Mouse (Mus musculus) heart, postnatal 0 days (tissue): Measurements from ENCODE around the gene Nup153. TPM values are rescaled to one million over a fixed set of nuclear protein-coding genes. Genes with fewer than 3 reads are reported as not detected.

Experiments
- ATAC-seq: fragments of 200-750 bp; cut with Nextera tagmentation; 2 replicates; pipeline ENCODE4 v1.8.0; 2017; ENCODE audit warnings: low read depth, moderate number of reproducible peaks, moderate library complexity; ENCODE audit not compliant: insufficient read depth
- DNase-seq: peaks from one replicate; pipeline ENCODE4 v3.0.0-alpha.2; 2016; ENCODE audit warnings: low spot score
- H3K27ac ChIP-seq: fragments of 300-500 bp; sonication (generic); 2 replicates; pipeline ENCODE4 v1.5.1; 2014; ENCODE audit warnings: low read depth, mild to moderate bottlenecking
- H3K27me3 ChIP-seq: fragments of 300-500 bp; sonication (generic); 2 replicates; pipeline ENCODE4 v1.6.1; 2014; ENCODE audit warnings: low read length, mixed read lengths; ENCODE audit not compliant: control insufficient read depth, insufficient read depth
- H3K36me3 ChIP-seq: fragments of 300-500 bp; sonication (generic); replicated peaks from 2 replicates; pipeline ENCODE4 v1.6.1; 2014; ENCODE audit warnings: low read length, mixed read lengths; ENCODE audit not compliant: control insufficient read depth, insufficient read depth
- H3K4me1 ChIP-seq: fragments of 300-500 bp; sonication (generic); 2 replicates; pipeline ENCODE4 v1.6.1; 2014; ENCODE audit warnings: antibody characterized with exemption; ENCODE audit not compliant: control insufficient read depth, insufficient read depth
- H3K4me2 ChIP-seq: fragments of 300-500 bp; sonication (generic); 2 replicates; pipeline ENCODE4 v1.6.1; 2014; ENCODE audit warnings: low read depth, mild to moderate bottlenecking, low read length, moderate library complexity
- H3K4me3 ChIP-seq: fragments of 300-500 bp; sonication (generic); 2 replicates; pipeline ENCODE4 v1.5.1; 2014; ENCODE audit warnings: low read depth, low read length
- H3K9ac ChIP-seq: fragments of 300-500 bp; sonication (generic); replicated peaks from 2 replicates; pipeline ENCODE4 v1.6.1; 2014; ENCODE audit warnings: low read depth, low read length, mixed read lengths
- H3K9me3 ChIP-seq: fragments of 300-500 bp; sonication (generic); replicated peaks from 2 replicates; pipeline ENCODE4 v1.6.1; 2016; ENCODE audit warnings: low read length; ENCODE audit not compliant: control insufficient read depth
- CTCF ChIP-seq: IDR thresholded peaks from 2 replicates; pipeline ENCODE4 v1.5.1; 2016; ENCODE audit warnings: antibody characterized with exemption, control low read depth, low read depth
- EP300 ChIP-seq: IDR thresholded peaks from 2 replicates; pipeline ENCODE4 v1.6.1; 2016; ENCODE audit warnings: antibody characterized with exemption, low read depth
- WGBS: fragments of 180-500 bp; shearing (Covaris S2); extraction: QIAGEN DNeasy Blood & Tissue Kit; methylation state at CpG from one replicate; pipeline ENCODE4 v1.1.7; 2014; 5-methylcytosine and 5-hydroxymethylcytosine counted together
- polyA plus RNA-seq: library from polyadenylated mRNA; unstranded; fragments of >200 nt; fragmentation: Nextera tagmentation; extraction: Ambion mirVana; gene quantifications from 2 replicates; pipeline ENCODE4 v1.2.1, GENCODE M21; 2015
- total RNA-seq: library from RNA; depleted of rRNA; stranded (reverse); fragments of >200 nt; gene quantifications from 2 replicates; pipeline ENCODE4 v1.2.3, GENCODE M21; 2014; ENCODE audit warnings: low replicate concordance

The Nup153 gene
- total and polyA plus RNA-seq, 2 experiments from 2014 or later: 5.3 to 26.6 TPM

DNA sequence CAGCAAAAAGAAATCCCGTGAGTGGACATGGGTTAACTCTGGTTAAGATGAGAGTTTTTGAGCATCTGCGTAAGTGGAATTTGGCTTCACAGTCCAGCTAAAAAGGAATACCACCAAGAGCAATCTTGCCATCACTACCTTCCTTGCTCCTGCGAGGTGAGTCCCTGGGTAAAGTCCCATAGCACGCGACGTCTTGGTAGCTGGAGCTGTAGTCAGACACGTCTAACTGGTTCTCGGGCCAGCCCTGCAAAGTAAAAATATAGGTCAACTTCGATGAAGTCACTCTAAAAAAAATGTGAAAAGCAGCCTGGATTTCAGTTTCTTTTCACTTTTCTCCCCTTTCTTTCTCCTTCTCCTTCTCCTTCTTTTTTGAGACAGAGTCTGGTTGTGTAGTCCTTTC, 35.5 kb upstream of the Nup153 start:
- Histone ChIP-seq H3K27me3 (no peaks in the 10 kb centered on the region), H3K4me3 (no peak overlapping the region), H3K36me3 (peaks cover 88% of the 10 kb centered on the region), H3K27ac (no peak overlapping the region), H3K4me2 (no peak overlapping the region), H3K9ac (no peak overlapping the region), H3K9me3 (no peaks in the 10 kb centered on the region), H3K4me1 (no peaks in the 10 kb centered on the region)
- WGBS: 97% methylated on average over 9 of the region's 9 CpGs
- DNase-seq: no peak
- TF ChIP-seq CTCF (no peak), EP300 (no peak)
- ATAC-seq: no peak

DNA sequence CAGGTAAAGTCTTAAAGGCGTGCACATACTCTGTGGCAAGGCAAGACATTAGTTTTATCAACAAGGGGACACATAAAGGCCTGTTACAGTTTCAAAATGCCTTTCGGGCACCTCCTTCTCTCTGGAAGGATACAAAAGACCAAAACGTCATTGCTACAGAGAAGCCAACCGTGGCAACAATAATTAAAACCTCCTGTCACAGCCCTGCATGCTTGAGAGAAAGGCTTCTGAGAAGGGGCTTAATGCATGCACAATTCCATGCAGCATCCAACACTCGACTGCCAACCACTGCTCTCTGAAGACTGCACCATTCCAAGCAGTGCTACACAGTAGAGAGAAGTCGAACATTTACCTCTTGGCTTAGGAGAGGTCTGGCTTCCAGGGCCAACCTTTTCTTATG, 33.2 kb upstream of the Nup153 start:
- no peaks in the 10 kb centered on the region for H3K4me1 ChIP-seq
- H3K27me3 ChIP-seq: no peaks in the 10 kb centered on the region
- no peak overlapping the region for H3K4me3 ChIP-seq
- DNase-seq (no peak), ATAC-seq (no peak)
- peaks cover 86% of the 10 kb centered on the region for H3K36me3 ChIP-seq
- H3K9me3 ChIP-seq: no peaks in the 10 kb centered on the region
- 84% methylated on average over 6 of the region's 6 CpGs for WGBS
- no peak overlapping the region for H3K27ac ChIP-seq
- H3K9ac ChIP-seq: no peak overlapping the region
- TF ChIP-seq CTCF (no peak), EP300 (no peak)
- no peak overlapping the region for H3K4me2 ChIP-seq

DNA sequence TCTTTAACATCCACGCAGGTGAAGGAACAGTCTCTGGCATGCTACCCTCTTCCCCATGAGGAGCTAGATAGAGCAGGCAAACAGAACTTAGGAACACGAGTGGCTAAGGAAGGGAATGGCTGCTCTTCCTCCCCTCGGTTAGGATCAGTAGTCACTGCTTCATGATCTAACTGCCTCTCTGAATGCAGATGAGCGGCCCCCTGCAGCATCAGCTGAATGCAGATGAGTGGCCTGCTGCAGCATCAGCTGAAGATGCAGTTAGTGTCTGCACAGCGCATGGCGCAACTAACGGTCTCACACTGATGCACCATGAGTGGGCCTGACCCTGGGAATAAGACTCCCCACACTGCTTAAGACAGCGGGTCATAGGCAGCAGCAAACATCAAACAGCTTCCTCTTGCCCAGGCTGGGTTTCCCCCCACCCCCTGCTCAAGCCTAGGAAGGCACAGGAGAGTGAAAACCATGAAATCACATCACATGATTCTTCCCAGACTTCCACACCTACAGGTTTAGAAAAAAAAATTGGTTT, 31.6 kb upstream of the Nup153 start:
- no peak overlapping the region for H3K27ac ChIP-seq
- peaks cover 73% of the 10 kb centered on the region for H3K36me3 ChIP-seq
- ATAC-seq: no peak
- H3K4me2 ChIP-seq: no peak overlapping the region
- H3K27me3 ChIP-seq: no peaks in the 10 kb centered on the region
- no peak overlapping the region for H3K4me3 ChIP-seq
- no peak for DNase-seq
- H3K9ac ChIP-seq: no peak overlapping the region
- TF ChIP-seq CTCF (no peak), EP300 (no peak)
- no peaks in the 10 kb centered on the region for H3K9me3 ChIP-seq
- no peaks in the 10 kb centered on the region for H3K4me1 ChIP-seq
- 82% methylated on average over 8 of the region's 8 CpGs for WGBS

DNA sequence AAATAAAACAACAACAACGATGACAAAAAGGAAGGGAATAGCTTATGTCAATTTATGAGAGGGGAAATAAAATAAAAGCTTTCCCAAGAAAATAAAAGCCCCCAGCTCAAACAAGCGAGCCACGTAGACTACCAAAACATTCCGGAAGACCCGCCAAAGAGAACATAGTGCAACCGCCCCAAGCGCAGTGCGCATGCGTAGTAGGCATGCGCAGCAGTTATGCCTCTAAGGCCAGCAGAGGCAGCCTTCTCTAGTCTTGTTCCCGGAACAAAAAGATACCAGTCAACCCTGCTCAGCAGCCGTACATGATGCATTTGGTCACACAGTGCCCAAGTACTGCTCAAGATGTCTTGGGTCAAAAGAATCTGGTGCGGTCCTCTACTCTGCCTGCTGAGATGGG, 30.9 kb upstream of the Nup153 start:
- DNase-seq (no peak), ATAC-seq (no peak)
- H3K4me1 ChIP-seq: no peaks in the 10 kb centered on the region
- peaks cover 67% of the 10 kb centered on the region for H3K36me3 ChIP-seq
- no peak overlapping the region for H3K27ac ChIP-seq
- TF ChIP-seq CTCF (no peak), EP300 (no peak)
- H3K9me3 ChIP-seq: no peaks in the 10 kb centered on the region
- H3K4me2 ChIP-seq: no peak overlapping the region
- H3K9ac ChIP-seq: no peak overlapping the region
- no peak overlapping the region for H3K4me3 ChIP-seq
- 95% methylated on average over 13 of the region's 13 CpGs for WGBS
- H3K27me3 ChIP-seq: no peaks in the 10 kb centered on the region

DNA sequence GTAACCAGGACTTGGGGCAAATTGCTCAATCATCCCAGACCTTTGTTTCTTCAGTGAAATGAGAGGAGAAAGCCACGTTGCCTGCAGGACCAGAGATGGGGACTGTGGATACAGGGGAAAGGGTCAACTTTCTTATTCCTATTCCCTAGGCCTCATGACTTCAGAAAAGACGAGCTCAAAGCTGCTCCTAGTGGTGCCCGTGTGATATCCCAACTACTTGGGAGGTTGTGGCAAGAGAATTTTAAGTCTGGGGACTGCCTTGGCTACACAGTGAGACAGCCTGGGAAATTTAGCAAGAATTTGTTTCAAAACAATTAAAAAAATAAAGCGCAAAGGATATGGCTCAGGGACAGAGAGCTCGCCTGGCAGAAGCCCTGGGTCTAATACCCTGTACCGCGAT, 30.2 kb upstream of the Nup153 start:
- H3K27ac ChIP-seq: no peak overlapping the region
- H3K4me1 ChIP-seq: no peaks in the 10 kb centered on the region
- WGBS: 90% methylated on average over 7 of the region's 7 CpGs
- TF ChIP-seq EP300: no peak
- TF ChIP-seq CTCF: no peak
- peaks cover 66% of the 10 kb centered on the region for H3K36me3 ChIP-seq
- DNase-seq: no peak
- ATAC-seq: no peak
- H3K4me2 ChIP-seq: no peak overlapping the region
- no peaks in the 10 kb centered on the region for H3K9me3 ChIP-seq
- H3K9ac ChIP-seq: no peak overlapping the region
- no peaks in the 10 kb centered on the region for H3K27me3 ChIP-seq
- H3K4me3 ChIP-seq: no peak overlapping the region

DNA sequence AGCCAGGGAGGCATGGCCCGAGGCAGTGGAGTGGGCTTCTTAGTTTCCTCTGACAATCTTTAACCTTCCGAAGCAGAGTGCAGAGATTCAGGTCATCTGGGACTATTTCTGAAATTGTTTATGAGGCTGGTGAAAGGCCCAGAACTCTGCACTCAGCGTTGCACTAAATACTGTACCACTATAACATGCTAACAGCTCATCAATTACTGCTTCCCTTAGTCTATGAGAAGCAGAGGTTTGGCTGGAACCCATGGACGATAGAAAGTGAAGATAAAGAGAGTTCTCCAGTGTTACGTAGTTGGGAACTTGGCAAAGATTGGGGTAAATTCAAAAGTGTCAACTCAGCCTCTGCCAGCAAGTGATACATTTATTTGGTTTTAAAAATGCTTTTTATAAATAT, 25.6 kb upstream of the Nup153 start:
- no peak overlapping the region for H3K4me3 ChIP-seq
- peaks cover 63% of the 10 kb centered on the region for H3K36me3 ChIP-seq
- no peak overlapping the region for H3K4me2 ChIP-seq
- TF ChIP-seq CTCF: no peak
- no peak for TF ChIP-seq EP300
- no peak overlapping the region for H3K27ac ChIP-seq
- H3K4me1 ChIP-seq: no peaks in the 10 kb centered on the region
- DNase-seq (no peak), ATAC-seq (no peak)
- no peaks in the 10 kb centered on the region for H3K27me3 ChIP-seq
- H3K9ac ChIP-seq: no peak overlapping the region
- WGBS: 74% methylated on average over 5 of the region's 5 CpGs
- H3K9me3 ChIP-seq: no peaks in the 10 kb centered on the region
